13 mouse cellular contexts compared by ENCODE assay signal in the genomic region with DNA sequence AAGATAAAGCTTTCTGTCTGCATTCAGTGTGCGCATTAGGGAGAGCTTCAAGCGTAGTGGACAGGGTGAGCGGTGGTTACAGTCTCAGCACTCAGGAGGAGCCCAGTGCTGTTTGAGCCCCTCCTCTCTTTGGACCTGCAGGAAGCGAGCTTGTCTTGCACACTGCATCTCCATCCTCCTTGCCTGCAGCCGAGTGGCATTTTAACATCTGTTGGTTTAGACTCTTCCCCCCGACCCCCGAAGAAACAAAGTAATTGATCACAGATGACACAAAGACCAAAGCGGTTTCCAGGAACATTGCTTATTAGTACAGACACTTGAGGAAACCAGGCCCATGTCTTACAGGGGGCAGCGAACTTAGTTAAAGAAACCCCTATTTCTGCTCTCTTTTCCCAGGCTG.
DNase-seq lines count a peak whose midpoint lies in the region; ATAC-seq and TF ChIP-seq lines count a peak whose summit lies in the region.
"Had no signal": no experiment of that assay in that cellular context is flagged by ENCODE, and none has a peak within 500 bp of the region (broad histone marks: within the 10 kb centered on the region; RNA-seq: fewer than 3 reads in every experiment).

No protein-coding gene starts in this region.

- no peaks in the 10 kb centered on the region for H3K36me3 ChIP-seq in forebrain, embryonic 10.5 days (replicated peaks)
- no peaks in the 10 kb centered on the region for H3K36me3 ChIP-seq in forebrain, postnatal 0 days (ENCODE audit: insufficient read depth)
- no peaks in the 10 kb centered on the region for H3K36me3 ChIP-seq in midbrain, embryonic 10.5 days
- no peaks in the 10 kb centered on the region for H3K36me3 ChIP-seq in midbrain, embryonic 13.5 days
- no peaks in the 10 kb centered on the region for H3K36me3 ChIP-seq in hindbrain, embryonic 16.5 days (ENCODE audit: control insufficient read depth, insufficient read depth, low read length)
- no peaks in the 10 kb centered on the region for H3K36me3 ChIP-seq in neural tube, embryonic 11.5 days (ENCODE audit: control insufficient read depth, insufficient read depth, low read length)
- H3K36me3 ChIP-seq: liver, embryonic 13.5 days had no signal

- no peak for TF ChIP-seq CTCF in forebrain, postnatal 0 days (IDR thresholded peaks at IDR 0.05; ENCODE audit: low read depth)

- 62% methylated on average over 9 of the region's 9 CpGs for WGBS in forebrain, embryonic 10.5 days
- WGBS in forebrain, postnatal 0 days, result 74% methylated on average over 9 of the region's 9 CpGs
- WGBS in midbrain, embryonic 10.5 days, result 70% methylated on average over 9 of the region's 9 CpGs
- WGBS in midbrain, embryonic 13.5 days, result 72% methylated on average over 9 of the region's 9 CpGs
- 48% methylated on average over 9 of the region's 9 CpGs for WGBS in hindbrain, embryonic 16.5 days
- 43% methylated on average over 9 of the region's 9 CpGs for WGBS in neural tube, embryonic 11.5 days

- H3K4me3 ChIP-seq in forebrain, embryonic 10.5 days, result no peak overlapping the region
- H3K4me3 ChIP-seq in forebrain, postnatal 0 days (ENCODE audit: low read depth, low read length), result no peak overlapping the region
- no peak overlapping the region for H3K4me3 ChIP-seq in midbrain, embryonic 10.5 days
- H3K4me3 ChIP-seq in midbrain, embryonic 13.5 days (replicated peaks), result no peak overlapping the region
- H3K4me3 ChIP-seq in hindbrain, embryonic 16.5 days (ENCODE audit: low read length), result no peak overlapping the region
- H3K4me3 ChIP-seq in neural tube, embryonic 11.5 days (ENCODE audit: low read depth, low read length), result no peak overlapping the region
- H3K4me3 ChIP-seq: liver, embryonic 13.5 days had no signal

- no peak for ATAC-seq in forebrain, postnatal 0 days
- ATAC-seq in midbrain, embryonic 13.5 days, result no peak
- 0 out of 2 replicates have a peak, but pooled peaks have one; percentile 58 for ATAC-seq in hindbrain, embryonic 16.5 days
- ATAC-seq in neural tube, embryonic 11.5 days (ENCODE audit: insufficient read depth, low FRiP score, low TSS enrichment), result no peak

- H3K4me2 ChIP-seq in forebrain, postnatal 0 days (ENCODE audit: low read depth), result no peak overlapping the region
- H3K4me2 ChIP-seq in midbrain, embryonic 13.5 days (replicated peaks), result no peak overlapping the region
- no peak overlapping the region for H3K4me2 ChIP-seq in hindbrain, embryonic 16.5 days (ENCODE audit: low read length)
- no peak overlapping the region for H3K4me2 ChIP-seq in neural tube, embryonic 11.5 days (ENCODE audit: low read depth)
- H3K4me2 ChIP-seq: liver, embryonic 13.5 days had no signal

- no peaks in the 10 kb centered on the region for H3K27me3 ChIP-seq in forebrain, embryonic 10.5 days (ENCODE audit: poor library complexity, severe bottlenecking)
- H3K27me3 ChIP-seq in forebrain, postnatal 0 days (ENCODE audit: insufficient read depth, low read length), result no peaks in the 10 kb centered on the region
- H3K27me3 ChIP-seq in midbrain, embryonic 10.5 days (ENCODE audit: low read depth, poor library complexity, severe bottlenecking), result no peaks in the 10 kb centered on the region
- no peaks in the 10 kb centered on the region for H3K27me3 ChIP-seq in midbrain, embryonic 13.5 days
- H3K27me3 ChIP-seq in hindbrain, embryonic 16.5 days (replicated peaks; ENCODE audit: control insufficient read depth, insufficient read depth, low read length), result no peaks in the 10 kb centered on the region
- H3K27me3 ChIP-seq in neural tube, embryonic 11.5 days (ENCODE audit: control insufficient read depth, insufficient read depth, low read length), result no peaks in the 10 kb centered on the region
- H3K27me3 ChIP-seq: liver, embryonic 13.5 days had no signal

- no peaks in the 10 kb centered on the region for H3K9me3 ChIP-seq in forebrain, embryonic 10.5 days
- no peaks in the 10 kb centered on the region for H3K9me3 ChIP-seq in forebrain, postnatal 0 days (ENCODE audit: low read length)
- no peaks in the 10 kb centered on the region for H3K9me3 ChIP-seq in midbrain, embryonic 10.5 days (replicated peaks)
- no peaks in the 10 kb centered on the region for H3K9me3 ChIP-seq in midbrain, embryonic 13.5 days
- H3K9me3 ChIP-seq in hindbrain, embryonic 16.5 days (ENCODE audit: control insufficient read depth, low read length), result no peaks in the 10 kb centered on the region
- no peaks in the 10 kb centered on the region for H3K9me3 ChIP-seq in neural tube, embryonic 11.5 days (ENCODE audit: control insufficient read depth, low read length)
- H3K9me3 ChIP-seq: liver, embryonic 13.5 days had no signal

- H3K27ac ChIP-seq in forebrain, embryonic 10.5 days, result no peak overlapping the region
- H3K27ac ChIP-seq in forebrain, postnatal 0 days (ENCODE audit: low read depth, low read length), result no peak overlapping the region
- no peak overlapping the region for H3K27ac ChIP-seq in midbrain, embryonic 10.5 days (replicated peaks)
- no peak overlapping the region for H3K27ac ChIP-seq in midbrain, embryonic 13.5 days
- no peak overlapping the region for H3K27ac ChIP-seq in hindbrain, embryonic 16.5 days (ENCODE audit: low read depth, low read length)
- H3K27ac ChIP-seq in neural tube, embryonic 11.5 days (ENCODE audit: low read depth, low read length), result no peak overlapping the region
- H3K27ac ChIP-seq: liver, embryonic 13.5 days; macrophage had no signal

- no peak overlapping the region for H3K9ac ChIP-seq in forebrain, postnatal 0 days
- H3K9ac ChIP-seq in midbrain, embryonic 13.5 days (replicated peaks), result no peak overlapping the region
- H3K9ac ChIP-seq in hindbrain, embryonic 16.5 days (ENCODE audit: low read depth, low read length), result no peak overlapping the region
- H3K9ac ChIP-seq in neural tube, embryonic 11.5 days (ENCODE audit: low read length), result no peak overlapping the region
- H3K9ac ChIP-seq: liver, embryonic 13.5 days had no signal

- H3K4me1 ChIP-seq in forebrain, embryonic 10.5 days, result peaks cover 10% of the 10 kb centered on the region
- no peaks in the 10 kb centered on the region for H3K4me1 ChIP-seq in forebrain, postnatal 0 days (ENCODE audit: insufficient read depth)
- H3K4me1 ChIP-seq in midbrain, embryonic 10.5 days, result peaks cover 4% of the 10 kb centered on the region; the same call in 1 of the 2 replicates
- H3K4me1 ChIP-seq in midbrain, embryonic 13.5 days (replicated peaks), result no peaks in the 10 kb centered on the region; the same call in 1 of the 2 replicates
- H3K4me1 ChIP-seq in hindbrain, embryonic 16.5 days (ENCODE audit: control insufficient read depth, insufficient read depth, low read depth, low read length), result peaks cover 3% of the 10 kb centered on the region; the same call in 1 of the 2 replicates
- no peaks in the 10 kb centered on the region for H3K4me1 ChIP-seq in neural tube, embryonic 11.5 days (ENCODE audit: control insufficient read depth, insufficient read depth, low read length)

- DNase-seq in forebrain, embryonic 10.5 days (ENCODE audit: extremely low spot score, low spot score), result peak; percentile 29
- DNase-seq in forebrain, postnatal 0 days, result no peak
- peak; percentile 22 for DNase-seq in midbrain, embryonic 10.5 days (ENCODE audit: low spot score)
- DNase-seq in neural tube, embryonic 11.5 days (ENCODE audit: low spot score), result peak; percentile 24
- DNase-seq in kidney, adult 18-20 months, result no peak
- DNase-seq in cerebellum, adult 18-20 months, result no peak
- DNase-seq: cerebellum, adult 9-11 months; kidney, postnatal 10 days; liver, embryonic 13.5 days; right cerebral cortex, adult 18-20 months had no signal

Comparison
In these comparisons a context has a peak if more than half of its experiments do, and no peak if none do; other contexts are left out.
1. DNase-seq: peak in forebrain, embryonic 10.5 days (single experiment), midbrain, embryonic 10.5 days (single experiment) and neural tube, embryonic 11.5 days (single experiment); none in forebrain, postnatal 0 days (single experiment), kidney, adult 18-20 months (single experiment) and cerebellum, adult 18-20 months (0 of 2).